Mouse (Mus musculus) left cerebral cortex, adult 18-20 months (tissue): ENCODE results near the gene Hoxa1. TPM values are rescaled to one million over a fixed set of nuclear protein-coding genes. Genes with fewer than 3 reads are reported as not detected.

Source experiments
- DNase-seq, 2 experiments: peaks; one replicate each; pipeline ENCODE4 v3.0.0; 2021 to 2022; ENCODE audit warnings: low spot score in 2 of 2, mixed read lengths in 1 of 2
- total RNA-seq, 2 experiments: library from RNA; stranded (reverse); gene quantifications; 2 replicates each; pipeline ENCODE4 v1.2.3; 2021

The Hoxa1 gene
- total RNA-seq, 2 experiments from 2014 or later = not detected

- DNase-seq = no peak
These were observed 32.3 kb upstream of the Hoxa1 start for GRCm38 (mm10) chr6:52190410-52190809.

- DNase-seq = no peak
These were observed 31.8 kb upstream of the Hoxa1 start for GRCm38 (mm10) chr6:52189909-52190308.

GRCm38 (mm10) chr6:52189172-52189591 lies 31.1 kb upstream of the Hoxa1 start:
- DNase-seq = no peak

- no peak for DNase-seq
These were observed 28.4 kb upstream of the Hoxa1 start for GRCm38 (mm10) chr6:52186500-52186899.

GRCm38 (mm10) chr6:52185834-52186233 lies 27.7 kb upstream of the Hoxa1 start:
- DNase-seq = no peak

- DNase-seq = no peak
These were observed 27.1 kb upstream of the Hoxa1 start for GRCm38 (mm10) chr6:52185222-52185621.

GRCm38 (mm10) chr6:52184668-52185067 lies 26.6 kb upstream of the Hoxa1 start:
- no peak for DNase-seq

GRCm38 (mm10) chr6:52183311-52184080 lies 25.4 kb upstream of the Hoxa1 start:
- DNase-seq = no peak

GRCm38 (mm10) chr6:52182793-52183192 lies 24.7 kb upstream of the Hoxa1 start:
- DNase-seq = no peak

GRCm38 (mm10) chr6:52182030-52182429 lies 23.9 kb upstream of the Hoxa1 start:
- DNase-seq = no peak

GRCm38 (mm10) chr6:52180726-52181125 lies 22.6 kb upstream of the Hoxa1 start:
- no peak for DNase-seq

GRCm38 (mm10) chr6:52180213-52180710 lies 22.1 kb upstream of the Hoxa1 start:
- no peak for DNase-seq

GRCm38 (mm10) chr6:52179690-52180089 lies 21.6 kb upstream of the Hoxa1 start:
- no peak for DNase-seq

GRCm38 (mm10) chr6:52178918-52179665 lies 21.0 kb upstream of the Hoxa1 start:
- DNase-seq = no peak

- DNase-seq = no peak
These were observed 19.7 kb upstream of the Hoxa1 start for GRCm38 (mm10) chr6:52177806-52178205.

GRCm38 (mm10) chr6:52177061-52177735 lies 19.1 kb upstream of the Hoxa1 start, which contains the start of gene 5730596B20Rik:
Gene 5730596B20Rik (plus strand): TSS chr6:52177498.
- DNase-seq = no peak

- no peak for DNase-seq
These were observed 18.3 kb upstream of the Hoxa1 start for GRCm38 (mm10) chr6:52176391-52176790.

- no peak for DNase-seq
These were observed 17.7 kb upstream of the Hoxa1 start for GRCm38 (mm10) chr6:52175864-52176263.

- no peak for DNase-seq
These were observed 17.0 kb upstream of the Hoxa1 start for GRCm38 (mm10) chr6:52174968-52175751.

- no peak for DNase-seq
These were observed 15.5 kb upstream of the Hoxa1 start for GRCm38 (mm10) chr6:52173648-52174047.

GRCm38 (mm10) chr6:52172501-52172900 lies 14.4 kb upstream of the Hoxa1 start:
- no peak for DNase-seq
